Mouse (Mus musculus) testis, adult 2 months (tissue): ENCODE results near the gene Aass.

Experiments
- CTCF ChIP-seq: fragments of 200-500 bp; IDR thresholded peaks from 2 replicates; pipeline ENCODE4 v1.5.1; 2012; ENCODE audit warnings: low read depth, mild to moderate bottlenecking, inconsistent platforms, low read length, moderate library complexity; ENCODE audit not compliant: control insufficient read depth, insufficient read depth, insufficient replicate concordance
- POLR2A ChIP-seq: fragments of 200-500 bp; IDR thresholded peaks from 2 replicates; pipeline ENCODE4 v1.6.1; 2012; ENCODE audit warnings: low read depth, mild to moderate bottlenecking, inconsistent platforms, low read length, moderate library complexity; ENCODE audit not compliant: control insufficient read depth

DNA sequence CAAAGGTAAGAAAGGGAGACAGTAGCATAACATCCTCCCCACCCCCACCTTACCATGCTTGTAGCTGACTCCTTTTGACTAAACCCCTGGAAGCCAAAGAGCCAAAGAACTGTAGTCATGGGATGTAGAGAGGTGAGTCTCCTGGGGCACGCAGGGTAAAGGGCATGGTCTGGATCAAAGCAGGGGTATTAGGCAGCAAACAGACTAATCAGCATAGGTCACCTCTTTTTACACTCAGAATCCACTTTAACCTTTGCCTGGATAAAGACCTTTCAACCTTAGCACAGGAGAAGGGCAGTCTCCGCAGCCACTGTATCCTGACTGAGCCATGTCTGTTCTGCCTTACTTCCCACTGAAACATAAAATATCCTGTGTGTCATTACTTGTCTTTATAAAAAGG lies 14.4 kb upstream of the Aass start:
- TF ChIP-seq CTCF = no peak
- no peak for TF ChIP-seq POLR2A
